Mouse (Mus musculus) thymus, postnatal 10 days (tissue): ENCODE measurements around the gene Defa22.
"Not testable (repeated sequence)": the region's sequence is repeated elsewhere in the genome, so short reads cannot be mapped to it uniquely, and the experiment has no call there.

Source experiments
- DNase-seq, 2 experiments: peaks; one replicate each; pipeline ENCODE4 v3.0.0; 2021; ENCODE audit warnings: low spot score in 2 of 2

The Defa22 gene

GRCm38 (mm10) chr8:21161977-21162376 is at the start of gene Defa22:
TSS of gene Defa22 (plus strand) at chr8:21162277.
- not testable (repeated sequence) for DNase-seq

- DNase-seq, result not testable (repeated sequence)
Measured at GRCm38 (mm10) chr8:21134342-21134741, 27.7 kb upstream of the Defa22 start, which contains the start of gene Defa30. TSS of gene Defa30 (plus strand) at chr8:21134642.

- DNase-seq, result not testable (repeated sequence)
Measured at GRCm38 (mm10) chr8:21191314-21191713, 29.2 kb downstream of the Defa22 start, which contains the start of gene Defa31. TSS of gene Defa31 (plus strand) at chr8:21191614.

GRCm38 (mm10) chr8:21201261-21201660 is 39.2 kb downstream of the Defa22 start, which contains the start of gene Gm15293:
TSS of gene Gm15293 (plus strand) at chr8:21201561.
- DNase-seq, result not testable (repeated sequence)
